Mouse (Mus musculus) heart, embryonic 15.5 days (tissue): ENCODE data around the gene Btbd35f25. TPM values are rescaled to one million over a fixed set of nuclear protein-coding genes. Genes with fewer than 3 reads are reported as not detected.
A peak's percentile ranks its signal among the peaks of the same experiment; 100 is the strongest.
"Not testable (repeated sequence)": the region's sequence is repeated elsewhere in the genome, so short reads cannot be mapped to it uniquely, and the experiment has no call there.

Experiments used
- ATAC-seq: fragments of 200-750 bp; cut with Nextera tagmentation; replicated peaks from 2 replicates; pipeline ENCODE4 v1.8.0; 2017; ENCODE audit warnings: low read depth, moderate TSS enrichment; ENCODE audit not compliant: insufficient number of reproducible peaks, insufficient read depth, low FRiP score
- H3K27ac ChIP-seq: fragments of 300-500 bp; sonication (generic); 2 replicates; pipeline ENCODE4 v1.5.1; 2015; ENCODE audit warnings: mild to moderate bottlenecking, inconsistent platforms
- H3K27me3 ChIP-seq: fragments of 300-500 bp; sonication (generic); 2 replicates; pipeline ENCODE4 v1.6.1; 2015; ENCODE audit warnings: inconsistent platforms
- H3K36me3 ChIP-seq: fragments of 300-500 bp; sonication (generic); 2 replicates; pipeline ENCODE4 v1.6.1; 2015; ENCODE audit warnings: mild to moderate bottlenecking, inconsistent platforms
- H3K4me1 ChIP-seq: fragments of 300-500 bp; sonication (generic); replicated peaks from 2 replicates; pipeline ENCODE4 v1.6.1; 2015; ENCODE audit warnings: inconsistent platforms
- H3K4me2 ChIP-seq: fragments of 300-500 bp; sonication (generic); 2 replicates; pipeline ENCODE4 v1.6.1; 2015; ENCODE audit warnings: inconsistent platforms, mild to moderate bottlenecking, moderate library complexity
- H3K4me3 ChIP-seq: fragments of 300-500 bp; sonication (generic); 2 replicates; pipeline ENCODE4 v1.5.1; 2015; ENCODE audit warnings: mild to moderate bottlenecking, inconsistent platforms
- H3K9ac ChIP-seq: fragments of 300-500 bp; sonication (generic); 2 replicates; pipeline ENCODE4 v1.6.1; 2015; ENCODE audit warnings: mild to moderate bottlenecking, inconsistent platforms
- H3K9me3 ChIP-seq: fragments of 300-500 bp; sonication (generic); replicated peaks from 2 replicates; pipeline ENCODE4 v1.6.1; 2016; ENCODE audit warnings: inconsistent platforms
- WGBS: fragments of 180-500 bp; shearing (Covaris S2); methylation state at CpG from one replicate; pipeline ENCODE4 v1.1.7; 2015; ENCODE audit warnings: mixed read lengths; 5-methylcytosine and 5-hydroxymethylcytosine counted together
- polyA plus RNA-seq: library from polyadenylated mRNA; unstranded; fragments of >200 nt; fragmentation: Nextera tagmentation; extraction: Ambion mirVana; gene quantifications from 2 replicates; pipeline ENCODE4 v1.2.1, GENCODE M21; 2015

Btbd35f25 gene
- not detected in 2 replicates for polyA plus RNA-seq

- not testable (repeated sequence) for H3K36me3 ChIP-seq, H3K4me2 ChIP-seq, ATAC-seq, H3K9me3 ChIP-seq, H3K4me1 ChIP-seq, H3K27me3 ChIP-seq, H3K27ac ChIP-seq, H3K9ac ChIP-seq, H3K4me3 ChIP-seq
- WGBS: 65% methylated on average over 3 of the region's 4 CpGs
Observed at GRCm38 (mm10) chrX:31717056-31717455, at the start of gene Btbd35f25. Gene Btbd35f25, minus strand, starts transcription at chrX:31717156.

GRCm38 (mm10) chrX:31766255-31766654, 49.3 kb upstream of the Btbd35f25 start:
- H3K9ac ChIP-seq: no peak overlapping the region
- peaks cover 59% of the 10 kb centered on the region for H3K9me3 ChIP-seq
- H3K4me2 ChIP-seq: no peak overlapping the region
- no peaks in the 10 kb centered on the region for H3K4me1 ChIP-seq
- H3K36me3 ChIP-seq: no peaks in the 10 kb centered on the region
- ATAC-seq: no peak
- H3K4me3 ChIP-seq: no peak overlapping the region
- H3K27ac ChIP-seq: no peak overlapping the region
- H3K27me3 ChIP-seq: no peaks in the 10 kb centered on the region

- Histone ChIP-seq H3K9ac (no peak overlapping the region), H3K36me3 (no peaks in the 10 kb centered on the region), H3K27ac (no peak overlapping the region), H3K27me3 (no peaks in the 10 kb centered on the region), H3K4me1 (no peaks in the 10 kb centered on the region), H3K9me3 (peaks cover 59% of the 10 kb centered on the region), H3K4me3 (no peak overlapping the region), H3K4me2 (no peak overlapping the region)
- 68% methylated on average over 1 of the region's 1 CpGs for WGBS
- no peak for ATAC-seq
Observed at GRCm38 (mm10) chrX:31764001-31764400, 47.0 kb upstream of the Btbd35f25 start.

- no peaks in the 10 kb centered on the region for H3K36me3 ChIP-seq
- H3K27me3 ChIP-seq: no peaks in the 10 kb centered on the region
- 0 out of 2 replicates have a peak, but pooled peaks have one; percentile 10 for ATAC-seq
- no peaks in the 10 kb centered on the region for H3K4me1 ChIP-seq
- no peak overlapping the region for H3K9ac ChIP-seq
- no peak overlapping the region for H3K4me2 ChIP-seq
- 77% methylated on average over 10 of the region's 10 CpGs for WGBS
- H3K9me3 ChIP-seq: peaks cover 20% of the 10 kb centered on the region
- no peak overlapping the region for H3K27ac ChIP-seq
- H3K4me3 ChIP-seq: no peak overlapping the region
Observed at GRCm38 (mm10) chrX:31745079-31745478, 28.1 kb upstream of the Btbd35f25 start.

GRCm38 (mm10) chrX:31736958-31737357, 20.0 kb upstream of the Btbd35f25 start:
- no peaks in the 10 kb centered on the region for H3K4me1 ChIP-seq
- no peak overlapping the region for H3K27ac ChIP-seq
- peaks cover 22% of the 10 kb centered on the region for H3K9me3 ChIP-seq
- H3K4me2 ChIP-seq: no peak overlapping the region
- ATAC-seq: no peak
- H3K36me3 ChIP-seq: no peaks in the 10 kb centered on the region
- H3K27me3 ChIP-seq: no peaks in the 10 kb centered on the region
- WGBS: 64% methylated on average over 6 of the region's 6 CpGs
- no peak overlapping the region for H3K9ac ChIP-seq
- H3K4me3 ChIP-seq: no peak overlapping the region

Other genes starting within 250 kb of the Btbd35f25 start
- gene Gm21883, start 142.9 kb downstream of the Btbd35f25 start, polyA plus RNA-seq: not detected in 2 replicates
- not detected in 2 replicates for gene Spin2e, start 98.2 kb downstream of the Btbd35f25 start, polyA plus RNA-seq
- not detected in 2 replicates for gene Gm21637, start 244.9 kb upstream of the Btbd35f25 start, polyA plus RNA-seq